Mouse (Mus musculus): ENCODE results near the gene Eif4h. TPM values are rescaled to one million over a fixed set of nuclear protein-coding genes. Genes with fewer than 3 reads are reported as not detected.

Eif4h gene
- polyA plus RNA-seq, 1 experiment from 2014 or later, result 344 TPM

DNA sequence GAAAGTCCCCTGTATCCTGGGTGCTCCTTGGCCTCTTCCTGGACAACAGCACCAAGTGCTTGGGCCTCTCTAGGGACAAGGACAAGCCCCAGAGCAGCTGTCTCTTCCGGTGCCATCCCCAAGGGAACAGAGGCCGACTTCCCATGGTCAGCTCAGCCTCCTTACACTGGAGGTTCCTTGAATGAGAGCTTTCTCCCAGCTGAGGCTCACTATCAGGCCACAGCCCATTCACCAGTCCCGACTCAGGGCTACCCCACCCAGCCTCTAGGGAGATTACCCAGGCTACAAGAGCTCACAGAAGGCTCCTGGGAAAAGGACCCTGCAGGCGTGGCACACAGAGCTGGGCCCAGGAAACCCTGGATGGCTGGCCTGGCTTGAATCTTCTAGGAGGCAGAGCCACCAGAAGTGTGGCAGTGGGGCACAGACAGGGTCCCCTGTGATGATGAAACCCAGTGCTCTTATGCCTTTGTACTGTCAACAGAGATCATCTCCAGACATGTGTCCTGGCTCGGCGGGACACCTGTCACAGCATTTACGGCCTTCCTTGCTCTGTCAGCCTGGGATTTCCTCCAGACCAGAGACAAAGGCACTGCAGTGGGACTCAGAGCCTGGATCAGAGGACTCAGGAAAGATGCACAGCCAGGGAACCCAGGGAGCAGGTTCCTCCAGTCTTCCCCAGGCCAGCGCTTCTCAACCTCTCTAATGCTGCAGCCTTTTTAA is 39.7 kb upstream of the Eif4h start:
- H3K9ac ChIP-seq (ENCODE audit: low read depth, low read length), result peak overlapping the region; percentile 11; the same call in 1 of the 2 replicates
- no peak overlapping the region for H3K4me3 ChIP-seq (ENCODE audit: low read depth, low read length)
- no peaks in the 10 kb centered on the region for H3K9me3 ChIP-seq (replicated peaks; ENCODE audit: control insufficient read depth, low read length)
- H3K27ac ChIP-seq (ENCODE audit: low read depth, low read length), result no peak overlapping the region
- no peak overlapping the region for H3K4me2 ChIP-seq
- H3K4me1 ChIP-seq (ENCODE audit: control insufficient read depth, insufficient read depth, low read length), result peaks cover 45% of the 10 kb centered on the region
- no peak for ATAC-seq (replicated peaks; ENCODE audit: insufficient number of reproducible peaks, low FRiP score, low TSS enrichment)
- WGBS (ENCODE audit: insufficient replicate concordance), result 34% methylated on average over 8 of the region's 8 CpGs
- no peaks in the 10 kb centered on the region for H3K36me3 ChIP-seq (ENCODE audit: control insufficient read depth, insufficient read depth, low read length)
- no peaks in the 10 kb centered on the region for H3K27me3 ChIP-seq (ENCODE audit: control insufficient read depth, insufficient read depth, low read length)

GRCm38 (mm10) chr5:134678031-134678430 is 38.7 kb upstream of the Eif4h start:
- Histone ChIP-seq H3K4me3 (ENCODE audit: low read depth, low read length) (no peak overlapping the region), H3K4me2 (peak overlapping the region; percentile 19), H3K27ac (ENCODE audit: low read depth, low read length) (0 out of 2 replicates have a peak overlapping the region, but pooled peaks have one; percentile 6), H3K4me1 (ENCODE audit: control insufficient read depth, insufficient read depth, low read length) (peaks cover 45% of the 10 kb centered on the region), H3K9me3 (replicated peaks; ENCODE audit: control insufficient read depth, low read length) (no peaks in the 10 kb centered on the region), H3K9ac (ENCODE audit: low read depth, low read length) (peak overlapping the region; percentile 10; the same call in 1 of the 2 replicates), H3K36me3 (ENCODE audit: control insufficient read depth, insufficient read depth, low read length) (no peaks in the 10 kb centered on the region), H3K27me3 (ENCODE audit: control insufficient read depth, insufficient read depth, low read length) (no peaks in the 10 kb centered on the region)
- 70% methylated on average over 3 of the region's 3 CpGs for WGBS (ENCODE audit: insufficient replicate concordance)
- ATAC-seq (replicated peaks; ENCODE audit: insufficient number of reproducible peaks, low FRiP score, low TSS enrichment), result no peak

DNA sequence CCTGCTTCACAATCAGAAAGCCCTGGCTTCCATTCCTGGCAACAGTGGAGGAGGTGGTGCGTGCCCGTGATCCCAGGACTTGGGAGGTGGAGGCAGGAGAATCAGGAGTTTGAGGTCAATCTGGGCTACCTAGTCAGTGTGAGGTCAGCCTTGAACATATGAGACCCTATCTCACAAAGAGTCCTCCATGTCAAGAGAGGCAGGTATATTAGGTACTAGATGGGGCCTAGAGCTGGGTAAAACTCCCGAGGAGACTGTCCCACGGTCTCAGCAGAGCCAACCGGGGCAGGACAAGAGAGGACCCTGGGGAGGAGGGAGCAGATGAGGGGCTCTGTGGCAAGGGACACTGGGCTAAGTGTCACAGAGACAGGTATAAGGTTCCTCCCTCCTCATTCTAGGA is 38.2 kb upstream of the Eif4h start:
- Histone ChIP-seq H3K9ac (ENCODE audit: low read depth, low read length) (no peak overlapping the region), H3K27ac (ENCODE audit: low read depth, low read length) (no peak overlapping the region), H3K27me3 (ENCODE audit: control insufficient read depth, insufficient read depth, low read length) (no peaks in the 10 kb centered on the region), H3K4me1 (ENCODE audit: control insufficient read depth, insufficient read depth, low read length) (peaks cover 45% of the 10 kb centered on the region), H3K4me2 (no peak overlapping the region; the same call in 1 of the 2 replicates), H3K9me3 (replicated peaks; ENCODE audit: control insufficient read depth, low read length) (no peaks in the 10 kb centered on the region), H3K36me3 (ENCODE audit: control insufficient read depth, insufficient read depth, low read length) (no peaks in the 10 kb centered on the region), H3K4me3 (ENCODE audit: low read depth, low read length) (no peak overlapping the region)
- WGBS (ENCODE audit: insufficient replicate concordance), result 84% methylated on average over 5 of the region's 5 CpGs
- no peak for ATAC-seq (replicated peaks; ENCODE audit: insufficient number of reproducible peaks, low FRiP score, low TSS enrichment)

GRCm38 (mm10) chr5:134675956-134676759 is 36.9 kb upstream of the Eif4h start:
- peak overlapping the region; percentile 30 for H3K4me3 ChIP-seq (ENCODE audit: low read depth, low read length)
- 3% methylated on average over 14 of the region's 14 CpGs for WGBS (ENCODE audit: insufficient replicate concordance)
- peak overlapping the region; percentile 64 for H3K9ac ChIP-seq (ENCODE audit: low read depth, low read length)
- peak; percentile 84 for ATAC-seq (replicated peaks; ENCODE audit: insufficient number of reproducible peaks, low FRiP score, low TSS enrichment)
- peaks cover 4% of the 10 kb centered on the region; the same call in 1 of the 2 replicates for H3K36me3 ChIP-seq (ENCODE audit: control insufficient read depth, insufficient read depth, low read length)
- peaks cover 42% of the 10 kb centered on the region for H3K4me1 ChIP-seq (ENCODE audit: control insufficient read depth, insufficient read depth, low read length)
- no peaks in the 10 kb centered on the region for H3K27me3 ChIP-seq (ENCODE audit: control insufficient read depth, insufficient read depth, low read length)
- no peaks in the 10 kb centered on the region for H3K9me3 ChIP-seq (replicated peaks; ENCODE audit: control insufficient read depth, low read length)
- peak overlapping the region; percentile 79 for H3K4me2 ChIP-seq
- peak overlapping the region; percentile 76 for H3K27ac ChIP-seq (ENCODE audit: low read depth, low read length)

- 53% methylated on average over 5 of the region's 5 CpGs for WGBS (ENCODE audit: insufficient replicate concordance)
- Histone ChIP-seq H3K4me1 (ENCODE audit: control insufficient read depth, insufficient read depth, low read length) (peaks cover 30% of the 10 kb centered on the region), H3K27ac (ENCODE audit: low read depth, low read length) (peak overlapping the region; percentile 76; the same call in 1 of the 2 replicates), H3K36me3 (ENCODE audit: control insufficient read depth, insufficient read depth, low read length) (peaks cover 6% of the 10 kb centered on the region; the same call in 1 of the 2 replicates), H3K27me3 (ENCODE audit: control insufficient read depth, insufficient read depth, low read length) (no peaks in the 10 kb centered on the region), H3K9me3 (replicated peaks; ENCODE audit: control insufficient read depth, low read length) (no peaks in the 10 kb centered on the region), H3K4me3 (ENCODE audit: low read depth, low read length) (no peak overlapping the region), H3K9ac (ENCODE audit: low read depth, low read length) (no peak overlapping the region), H3K4me2 (no peak overlapping the region)
- no peak for ATAC-seq (replicated peaks; ENCODE audit: insufficient number of reproducible peaks, low FRiP score, low TSS enrichment)
Observed at GRCm38 (mm10) chr5:134674977-134675376, 35.7 kb upstream of the Eif4h start.

GRCm38 (mm10) chr5:134672611-134673010 is 33.3 kb upstream of the Eif4h start:
- H3K9me3 ChIP-seq (replicated peaks; ENCODE audit: control insufficient read depth, low read length), result no peaks in the 10 kb centered on the region
- peaks cover 10% of the 10 kb centered on the region; the same call in 1 of the 2 replicates for H3K36me3 ChIP-seq (ENCODE audit: control insufficient read depth, insufficient read depth, low read length)
- no peak overlapping the region for H3K9ac ChIP-seq (ENCODE audit: low read depth, low read length)
- H3K27ac ChIP-seq (ENCODE audit: low read depth, low read length), result no peak overlapping the region
- H3K27me3 ChIP-seq (ENCODE audit: control insufficient read depth, insufficient read depth, low read length), result no peaks in the 10 kb centered on the region
- no peak for ATAC-seq (replicated peaks; ENCODE audit: insufficient number of reproducible peaks, low FRiP score, low TSS enrichment)
- H3K4me3 ChIP-seq (ENCODE audit: low read depth, low read length), result no peak overlapping the region
- H3K4me2 ChIP-seq, result no peak overlapping the region
- WGBS (ENCODE audit: insufficient replicate concordance), result 83% methylated on average over 6 of the region's 6 CpGs
- peaks cover 19% of the 10 kb centered on the region for H3K4me1 ChIP-seq (ENCODE audit: control insufficient read depth, insufficient read depth, low read length)

GRCm38 (mm10) chr5:134672198-134672516 is 32.9 kb upstream of the Eif4h start:
- Histone ChIP-seq H3K9me3 (replicated peaks; ENCODE audit: control insufficient read depth, low read length) (no peaks in the 10 kb centered on the region), H3K36me3 (ENCODE audit: control insufficient read depth, insufficient read depth, low read length) (peaks cover 10% of the 10 kb centered on the region; the same call in 1 of the 2 replicates), H3K9ac (ENCODE audit: low read depth, low read length) (no peak overlapping the region), H3K4me3 (ENCODE audit: low read depth, low read length) (no peak overlapping the region), H3K27ac (ENCODE audit: low read depth, low read length) (no peak overlapping the region), H3K27me3 (ENCODE audit: control insufficient read depth, insufficient read depth, low read length) (no peaks in the 10 kb centered on the region), H3K4me1 (ENCODE audit: control insufficient read depth, insufficient read depth, low read length) (peaks cover 19% of the 10 kb centered on the region), H3K4me2 (no peak overlapping the region)
- 83% methylated on average over 1 of the region's 1 CpGs for WGBS (ENCODE audit: insufficient replicate concordance)
- ATAC-seq (replicated peaks; ENCODE audit: insufficient number of reproducible peaks, low FRiP score, low TSS enrichment), result no peak

DNA sequence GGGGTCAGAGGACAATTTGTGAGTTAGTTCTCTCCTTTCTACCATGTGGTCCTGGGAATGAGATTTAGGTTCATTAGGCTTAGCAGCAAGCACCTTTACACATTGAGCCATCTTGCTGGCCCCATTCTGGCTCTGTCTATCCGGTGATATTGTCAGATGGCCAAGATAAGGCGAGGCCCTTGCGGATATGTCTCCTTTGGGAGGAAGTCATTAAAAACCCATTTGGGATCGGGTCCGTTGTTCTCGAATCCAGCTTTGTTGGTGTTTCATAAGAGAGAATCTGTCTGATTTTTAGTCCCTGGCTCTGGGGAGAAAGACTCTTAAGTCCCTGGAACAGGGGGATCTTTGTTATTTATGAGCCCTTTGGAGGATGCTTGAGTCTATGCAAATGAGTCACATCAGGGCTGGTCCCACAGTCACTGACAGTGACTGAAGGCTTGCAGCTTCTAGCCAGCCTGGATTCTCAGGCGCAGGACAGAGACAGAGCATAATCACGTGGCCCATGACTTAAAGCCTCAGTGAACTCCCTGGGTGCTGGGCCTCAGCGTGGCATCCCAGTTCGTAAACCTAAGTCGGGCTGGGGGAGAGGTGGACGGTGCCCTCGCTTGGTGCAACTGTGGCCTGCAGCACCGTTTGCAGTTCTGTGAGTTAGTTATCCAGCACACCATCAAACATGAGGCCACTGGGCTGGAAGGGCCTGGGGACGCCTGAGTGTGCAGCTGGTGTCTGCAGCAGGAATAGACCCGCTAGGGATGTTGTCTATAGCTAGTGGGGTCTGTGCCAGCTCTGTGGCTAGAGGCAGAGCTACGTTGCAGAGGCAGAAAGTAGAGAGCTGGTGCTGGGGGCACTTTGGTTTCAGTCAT is 32.3 kb upstream of the Eif4h start:
- ATAC-seq (replicated peaks; ENCODE audit: insufficient number of reproducible peaks, low FRiP score, low TSS enrichment), result no peak
- no peak overlapping the region for H3K27ac ChIP-seq (ENCODE audit: low read depth, low read length)

More for the DNA sequence above, 32.3 kb upstream of the Eif4h start:
- Histone ChIP-seq H3K4me1 (ENCODE audit: control insufficient read depth, insufficient read depth, low read length) (peaks cover 15% of the 10 kb centered on the region), H3K4me2 (no peak overlapping the region), H3K9me3 (replicated peaks; ENCODE audit: control insufficient read depth, low read length) (no peaks in the 10 kb centered on the region), H3K4me3 (ENCODE audit: low read depth, low read length) (no peak overlapping the region), H3K27me3 (ENCODE audit: control insufficient read depth, insufficient read depth, low read length) (no peaks in the 10 kb centered on the region), H3K36me3 (ENCODE audit: control insufficient read depth, insufficient read depth, low read length) (peaks cover 10% of the 10 kb centered on the region; the same call in 1 of the 2 replicates), H3K9ac (ENCODE audit: low read depth, low read length) (no peak overlapping the region)
- 80% methylated on average over 17 of the region's 17 CpGs for WGBS (ENCODE audit: insufficient replicate concordance)

All from heart, embryonic 11.5 days (tissue).